Mouse (Mus musculus): Measurements from ENCODE around the gene Dctpp1. TPM values are rescaled to one million over a fixed set of nuclear protein-coding genes. Genes with fewer than 3 reads are reported as not detected.

Dctpp1 gene
- polyA plus RNA-seq, 1 experiment from 2014 or later: 167 TPM

GRCm38 (mm10) chr7:127214521-127214920 is 46.0 kb downstream of the Dctpp1 start:
- Histone ChIP-seq H3K9ac (peak overlapping the region; percentile 37; the same call in 1 of the 2 replicates), H3K4me1 (peaks cover 83% of the 10 kb centered on the region)
- no peak for ATAC-seq

GRCm38 (mm10) chr7:127213930-127214329 is 46.6 kb downstream of the Dctpp1 start:
- Histone ChIP-seq H3K27ac (no peak overlapping the region), H3K4me1 (peaks cover 81% of the 10 kb centered on the region), H3K4me3 (no peak overlapping the region), H3K4me2 (no peak overlapping the region), H3K27me3 (replicated peaks) (no peaks in the 10 kb centered on the region), H3K9ac (no peak overlapping the region), H3K36me3 (no peaks in the 10 kb centered on the region), H3K9me3 (replicated peaks) (no peaks in the 10 kb centered on the region)
- ATAC-seq: no peak
- WGBS (ENCODE audit: insufficient replicate concordance): 64% methylated on average over 12 of the region's 12 CpGs

More at GRCm38 (mm10) chr7:127214521-127214920, 46.0 kb downstream of the Dctpp1 start:
- H3K4me2 ChIP-seq: peak overlapping the region; percentile 61
- no peak overlapping the region for H3K4me3 ChIP-seq
- no peaks in the 10 kb centered on the region for H3K36me3 ChIP-seq
- H3K9me3 ChIP-seq (replicated peaks): no peaks in the 10 kb centered on the region
- no peaks in the 10 kb centered on the region for H3K27me3 ChIP-seq (replicated peaks)
- peak overlapping the region; percentile 39; the same call in 1 of the 2 replicates for H3K27ac ChIP-seq
- WGBS (ENCODE audit: insufficient replicate concordance): 58% methylated on average over 21 of the region's 21 CpGs

- Histone ChIP-seq H3K27me3 (replicated peaks) (no peaks in the 10 kb centered on the region), H3K9me3 (replicated peaks) (no peaks in the 10 kb centered on the region), H3K4me2 (no peak overlapping the region), H3K36me3 (no peaks in the 10 kb centered on the region), H3K4me1 (peaks cover 76% of the 10 kb centered on the region), H3K4me3 (no peak overlapping the region), H3K9ac (no peak overlapping the region), H3K27ac (no peak overlapping the region)
- 27% methylated on average over 7 of the region's 7 CpGs for WGBS (ENCODE audit: insufficient replicate concordance)
- no peak for ATAC-seq
These were observed 47.0 kb downstream of the Dctpp1 start for GRCm38 (mm10) chr7:127213485-127213884.

- H3K4me3 ChIP-seq: no peak overlapping the region
- 82% methylated on average over 12 of the region's 12 CpGs for WGBS (ENCODE audit: insufficient replicate concordance)
- no peak for ATAC-seq
These were observed 47.9 kb downstream of the Dctpp1 start for GRCm38 (mm10) chr7:127212432-127213250.

GRCm38 (mm10) chr7:127211014-127211745 is 49.3 kb downstream of the Dctpp1 start:
- no peak for ATAC-seq
- H3K4me3 ChIP-seq: no peak overlapping the region
- H3K4me2 ChIP-seq: no peak overlapping the region
- no peaks in the 10 kb centered on the region for H3K9me3 ChIP-seq (replicated peaks)
- peaks cover 3% of the 10 kb centered on the region; the same call in 1 of the 2 replicates for H3K36me3 ChIP-seq
- peaks cover 64% of the 10 kb centered on the region for H3K4me1 ChIP-seq
- H3K27me3 ChIP-seq (replicated peaks): no peaks in the 10 kb centered on the region
- no peak overlapping the region; the same call in 1 of the 2 replicates for H3K27ac ChIP-seq
- WGBS (ENCODE audit: insufficient replicate concordance): 79% methylated on average over 5 of the region's 5 CpGs
- no peak overlapping the region for H3K9ac ChIP-seq

More at GRCm38 (mm10) chr7:127212432-127213250, 47.9 kb downstream of the Dctpp1 start:
- Histone ChIP-seq H3K27ac (no peak overlapping the region), H3K9ac (no peak overlapping the region), H3K27me3 (replicated peaks) (no peaks in the 10 kb centered on the region), H3K4me1 (peaks cover 68% of the 10 kb centered on the region), H3K9me3 (replicated peaks) (no peaks in the 10 kb centered on the region), H3K4me2 (no peak overlapping the region), H3K36me3 (no peaks in the 10 kb centered on the region)

GRCm38 (mm10) chr7:127210266-127210665 is 50.2 kb downstream of the Dctpp1 start:
- ATAC-seq: no peak
- Histone ChIP-seq H3K4me1 (peaks cover 65% of the 10 kb centered on the region), H3K9ac (peak overlapping the region; percentile 98), H3K9me3 (replicated peaks) (no peaks in the 10 kb centered on the region), H3K27ac (peak overlapping the region; percentile 99), H3K4me3 (peak overlapping the region; percentile 96), H3K27me3 (replicated peaks) (no peaks in the 10 kb centered on the region), H3K36me3 (peaks cover 9% of the 10 kb centered on the region), H3K4me2 (peak overlapping the region; percentile 91)
- WGBS (ENCODE audit: insufficient replicate concordance): 90% methylated on average over 4 of the region's 4 CpGs

- 69% methylated on average over 5 of the region's 5 CpGs for WGBS (ENCODE audit: insufficient replicate concordance)
- H3K4me1 ChIP-seq: peaks cover 65% of the 10 kb centered on the region
- H3K4me2 ChIP-seq: peak overlapping the region; percentile 91
- H3K9ac ChIP-seq: peak overlapping the region; percentile 98
- H3K27me3 ChIP-seq (replicated peaks): no peaks in the 10 kb centered on the region
- peak overlapping the region; percentile 96 for H3K4me3 ChIP-seq
- peaks cover 13% of the 10 kb centered on the region for H3K36me3 ChIP-seq
- H3K27ac ChIP-seq: peak overlapping the region; percentile 99
- ATAC-seq: no peak
- H3K9me3 ChIP-seq (replicated peaks): no peaks in the 10 kb centered on the region
These were observed 50.7 kb downstream of the Dctpp1 start for GRCm38 (mm10) chr7:127209851-127210250.

GRCm38 (mm10) chr7:127208553-127209438 is 51.7 kb downstream of the Dctpp1 start, which contains the start of gene Mylpf:
Mylpf (plus strand) TSS chr7:127208890.
- ATAC-seq: peak; percentile 87
- under 1% methylated on average over 35 of the region's 44 CpGs for WGBS (ENCODE audit: insufficient replicate concordance)

GRCm38 (mm10) chr7:127208295-127208552 is 52.3 kb downstream of the Dctpp1 start, which contains the start of gene Tbc1d10b:
Tbc1d10b (minus strand) TSS chr7:127208468.
- H3K4me2 ChIP-seq: peak within 1 kb of the TSS; percentile 91
- peaks cover 27% of the 10 kb centered on the region for H3K36me3 ChIP-seq
- no peaks in the 10 kb centered on the region for H3K27me3 ChIP-seq (replicated peaks)
- peaks cover 59% of the 10 kb centered on the region for H3K4me1 ChIP-seq
- H3K9me3 ChIP-seq (replicated peaks): no peaks in the 10 kb centered on the region
- peak within 1 kb of the TSS; percentile 99 for H3K27ac ChIP-seq
- WGBS (ENCODE audit: insufficient replicate concordance): 2% methylated on average over 27 of the region's 44 CpGs
- ATAC-seq: peak; percentile 54
- H3K9ac ChIP-seq: peak within 1 kb of the TSS; percentile 98
- H3K4me3 ChIP-seq: peak within 1 kb of the TSS; percentile 96

More at GRCm38 (mm10) chr7:127208553-127209438, 51.7 kb downstream of the Dctpp1 start, which contains the start of gene Mylpf:
- H3K4me2 ChIP-seq: peak within 1 kb of the TSS; percentile 91
- H3K4me3 ChIP-seq: peak within 1 kb of the TSS; percentile 96
- no peaks in the 10 kb centered on the region for H3K9me3 ChIP-seq (replicated peaks)
- H3K27ac ChIP-seq: peak within 1 kb of the TSS; percentile 99
- H3K36me3 ChIP-seq: peaks cover 21% of the 10 kb centered on the region
- no peaks in the 10 kb centered on the region for H3K27me3 ChIP-seq (replicated peaks)
- H3K4me1 ChIP-seq: peaks cover 59% of the 10 kb centered on the region
- H3K9ac ChIP-seq: peak within 1 kb of the TSS; percentile 98

- no peaks in the 10 kb centered on the region for H3K27me3 ChIP-seq (replicated peaks)
These were observed 52.9 kb downstream of the Dctpp1 start for GRCm38 (mm10) chr7:127207374-127208294.

More at GRCm38 (mm10) chr7:127207374-127208294, 52.9 kb downstream of the Dctpp1 start:
- peaks cover 54% of the 10 kb centered on the region for H3K4me1 ChIP-seq
- peak overlapping the region; percentile 99 for H3K27ac ChIP-seq
- no peak for ATAC-seq
- H3K4me3 ChIP-seq: peak overlapping the region; percentile 96
- peaks cover 32% of the 10 kb centered on the region for H3K36me3 ChIP-seq
- H3K9me3 ChIP-seq (replicated peaks): no peaks in the 10 kb centered on the region
- H3K4me2 ChIP-seq: peak overlapping the region; percentile 91
- peak overlapping the region; percentile 98 for H3K9ac ChIP-seq
- under 1% methylated on average over 53 of the region's 53 CpGs for WGBS (ENCODE audit: insufficient replicate concordance)
